Mouse (Mus musculus): Measurements from ENCODE around the gene Atp11a.

- TF ChIP-seq CTCF (IDR thresholded peaks at IDR 0.05; ENCODE audit: extremely low read depth, insufficient read depth, low read length) (no peak), POLR2A (IDR thresholded peaks at IDR 0.05; ENCODE audit: extremely low read depth, insufficient read depth, low read length) (no peak)
Observed at GRCm38 (mm10) chr8:12748183-12748582, 8.6 kb upstream of the Atp11a start.

Measured in cortical plate, adult 2 months (tissue).